Mouse (Mus musculus) kidney, adult 2 months (tissue): ENCODE results near the gene Cdadc1.

Experiments
- CTCF ChIP-seq: fragments of 200-500 bp; conservative IDR thresholded peaks from 2 replicates; pipeline ENCODE4 v1.5.1; 2011; ENCODE audit warnings: low read depth, mild to moderate bottlenecking, control low read depth, low read length, moderate library complexity, mixed read lengths; ENCODE audit not compliant: insufficient read depth, insufficient read length
- POLR2A ChIP-seq: fragments of 200-500 bp; IDR thresholded peaks from one replicate; pipeline ENCODE4 v1.6.1; 2011; ENCODE audit warnings: low read depth, low read length, control low read depth

- TF ChIP-seq POLR2A = no peak
- TF ChIP-seq CTCF = no peak; the same call in 1 of the 2 replicates
Observed at GRCm38 (mm10) chr14:59625158-59625805, 27.5 kb upstream of the Cdadc1 start, which contains the start of gene Shisa2.
